ENCODE assay signal across 20 mouse cellular contexts in genomic region chr3:26832954-26833353, GRCm38 (mm10).
DNase-seq lines count a peak whose midpoint lies in the region; ATAC-seq and TF ChIP-seq lines count a peak whose summit lies in the region.
"Had no signal": no experiment of that assay in that cellular context is flagged by ENCODE, and none has a peak within 500 bp of the region (broad histone marks: within the 10 kb centered on the region; RNA-seq: fewer than 3 reads in every experiment).

No protein-coding gene starts in this region.

- no peak overlapping the region for H3K9ac ChIP-seq in heart, embryonic 15.5 days
- no peak overlapping the region for H3K9ac ChIP-seq in heart, adult 2 months (ENCODE audit: low read depth, low read length)
- H3K9ac ChIP-seq: embryonic facial prominence, embryonic 13.5 days; forebrain, embryonic 12.5 days; heart, embryonic 13.5 days; hindbrain, embryonic 15.5 days had no signal

- H3K4me1 ChIP-seq in heart, embryonic 15.5 days (replicated peaks): peaks cover 7% of the 10 kb centered on the region; the same call in 1 of the 2 replicates
- no peaks in the 10 kb centered on the region for H3K4me1 ChIP-seq in heart, adult 2 months (ENCODE audit: control insufficient read depth, insufficient read depth, low read length)
- H3K4me1 ChIP-seq: embryonic facial prominence, embryonic 13.5 days had no signal

- 50% methylated on average over 5 of the region's 5 CpGs for WGBS in heart, embryonic 15.5 days
- WGBS in heart, adult 2 months: 50% methylated on average over 5 of the region's 5 CpGs

- TF ChIP-seq POLR2A in heart, adult 2 months (IDR thresholded peaks at IDR 0.05; ENCODE audit: insufficient read depth, low read depth, low read length): no peak

- no peak overlapping the region for H3K4me3 ChIP-seq in heart, embryonic 15.5 days
- H3K4me3 ChIP-seq in heart, adult 2 months: no peak overlapping the region
- H3K4me3 ChIP-seq: embryonic facial prominence, embryonic 13.5 days; forebrain, embryonic 12.5 days; heart, embryonic 13.5 days; hindbrain, embryonic 15.5 days had no signal

- 0 out of 2 replicates have a peak, but pooled peaks have one; percentile 31 for ATAC-seq in heart, embryonic 15.5 days (replicated peaks; ENCODE audit: insufficient number of reproducible peaks, insufficient read depth, low FRiP score, low read depth)

- no peak for TF ChIP-seq CTCF in heart, adult 2 months (IDR thresholded peaks at IDR 0.05)

- no peaks in the 10 kb centered on the region for H3K27me3 ChIP-seq in heart, embryonic 15.5 days
- H3K27me3 ChIP-seq in heart, adult 2 months (ENCODE audit: control insufficient read depth, insufficient read depth, low read length): no peaks in the 10 kb centered on the region
- H3K27me3 ChIP-seq: embryonic facial prominence, embryonic 13.5 days; forebrain, embryonic 12.5 days; heart, embryonic 13.5 days; hindbrain, embryonic 15.5 days had no signal

- no peak overlapping the region for H3K4me2 ChIP-seq in heart, embryonic 15.5 days
- H3K4me2 ChIP-seq: embryonic facial prominence, embryonic 13.5 days; forebrain, embryonic 12.5 days; heart, embryonic 13.5 days; hindbrain, embryonic 15.5 days had no signal

- no peaks in the 10 kb centered on the region for H3K79me2 ChIP-seq in heart, adult 2 months (replicated peaks; ENCODE audit: control insufficient read depth, insufficient read depth, low read length)

- no peaks in the 10 kb centered on the region for H3K36me3 ChIP-seq in heart, embryonic 15.5 days
- no peaks in the 10 kb centered on the region for H3K36me3 ChIP-seq in heart, adult 2 months (ENCODE audit: control insufficient read depth, insufficient read depth, low read length)
- H3K36me3 ChIP-seq: embryonic facial prominence, embryonic 13.5 days; forebrain, embryonic 12.5 days; heart, embryonic 13.5 days; hindbrain, embryonic 15.5 days had no signal

- H3K27ac ChIP-seq in heart, embryonic 15.5 days: no peak overlapping the region
- no peak overlapping the region for H3K27ac ChIP-seq in heart, adult 2 months
- H3K27ac ChIP-seq: embryonic facial prominence, embryonic 13.5 days; forebrain, embryonic 12.5 days; heart, embryonic 13.5 days; hindbrain, embryonic 15.5 days had no signal

- no peak for TF ChIP-seq EP300 in heart, adult 2 months (IDR thresholded peaks at IDR 0.05; ENCODE audit: insufficient read depth, low read depth, low read length)

- no peak for DNase-seq in heart, postnatal 14 days
- DNase-seq in heart, postnatal 4 days: peak; percentile 11
- no peak for DNase-seq in heart, adult 2 months
- peak; percentile 1 for DNase-seq in lung, postnatal 10 days
- DNase-seq in lung, postnatal 36 days: no peak
- DNase-seq in adrenal gland, postnatal 10 days: no peak
- DNase-seq: adrenal gland, adult 2 months; adrenal gland, postnatal 36 days; cerebellum, adult 11 months; cerebellum, adult 8-10 months; cerebellum, postnatal 36 days; gastrocnemius, postnatal 36 days; heart, adult 18-20 months; kidney, adult 11 months; kidney, adult 9 months had no signal

- intact Hi-C loops in heart, postnatal 14 days (cut with DNase I): no loop called here
- intact Hi-C loops in heart, adult 2 months (cut with DNase I): no loop called here

- no peaks in the 10 kb centered on the region for H3K9me3 ChIP-seq in heart, embryonic 15.5 days (replicated peaks)
- H3K9me3 ChIP-seq: embryonic facial prominence, embryonic 13.5 days; forebrain, embryonic 12.5 days; heart, embryonic 13.5 days; hindbrain, embryonic 15.5 days had no signal

Comparison
In these comparisons a context has a peak if more than half of its experiments do, and no peak if none do; other contexts are left out.
1. DNase-seq: peak in heart, postnatal 4 days (single experiment) and lung, postnatal 10 days (single experiment); none in heart, postnatal 14 days (0 of 2), heart, adult 2 months (0 of 2), lung, postnatal 36 days (single experiment) and adrenal gland, postnatal 10 days (single experiment).